Mouse (Mus musculus): ENCODE data around the gene Plekhj1. TPM values are rescaled to one million over a fixed set of nuclear protein-coding genes. Genes with fewer than 3 reads are reported as not detected.
A peak's percentile ranks its signal among the peaks of the same experiment; 100 is the strongest.

The Plekhj1 gene
- total RNA-seq, 2 experiments from 2014 or later = 21.4 to 23.1 TPM

DNA sequence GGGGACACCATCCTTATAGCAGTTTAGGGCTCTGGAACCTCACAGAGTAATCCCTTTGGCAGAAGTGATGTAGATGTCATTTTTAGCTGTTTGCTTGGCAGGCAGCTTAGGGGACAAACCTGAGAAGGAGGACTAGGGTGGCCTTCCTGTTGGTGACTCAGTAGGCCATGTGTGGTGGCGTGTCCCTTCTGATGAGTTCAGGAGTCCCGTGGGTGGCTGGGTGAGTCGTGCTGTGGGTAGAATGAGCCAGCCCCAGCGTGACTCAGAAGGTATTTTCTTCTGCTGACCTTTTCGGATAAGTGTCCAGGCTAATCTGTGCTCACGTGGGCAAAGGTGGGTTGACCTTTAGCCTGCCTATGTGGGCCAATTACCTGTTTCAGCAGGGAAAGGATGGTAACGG, 39.8 kb downstream of the Plekhj1 start:
- DNase-seq = no peak
- intact Hi-C loops (cut with DNase I; ENCODE audit: low total_unique reads) = no loop called here

DNA sequence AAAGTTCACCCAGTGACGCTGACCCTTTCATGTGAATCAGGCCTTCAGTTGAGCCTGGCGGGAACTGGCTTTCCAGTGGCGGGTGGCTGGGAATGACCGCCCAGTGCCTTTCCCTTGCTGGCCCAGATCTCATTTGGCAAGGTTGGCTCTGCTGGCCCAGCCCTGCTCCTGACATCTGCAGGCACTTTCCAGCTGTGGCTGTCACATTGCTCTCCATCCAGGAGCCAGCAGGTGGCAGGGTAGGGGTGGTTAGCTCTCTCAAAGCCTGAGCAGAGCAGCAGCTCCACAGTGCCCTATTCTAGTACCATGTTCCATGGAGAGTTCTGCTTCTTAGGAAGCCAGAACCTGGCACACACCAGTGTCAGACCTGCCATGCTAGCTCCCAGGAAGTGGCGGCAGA, 40.7 kb downstream of the Plekhj1 start:
- peak; percentile 88 for DNase-seq
- intact Hi-C loops (cut with DNase I; ENCODE audit: low total_unique reads) = no loop called here

DNA sequence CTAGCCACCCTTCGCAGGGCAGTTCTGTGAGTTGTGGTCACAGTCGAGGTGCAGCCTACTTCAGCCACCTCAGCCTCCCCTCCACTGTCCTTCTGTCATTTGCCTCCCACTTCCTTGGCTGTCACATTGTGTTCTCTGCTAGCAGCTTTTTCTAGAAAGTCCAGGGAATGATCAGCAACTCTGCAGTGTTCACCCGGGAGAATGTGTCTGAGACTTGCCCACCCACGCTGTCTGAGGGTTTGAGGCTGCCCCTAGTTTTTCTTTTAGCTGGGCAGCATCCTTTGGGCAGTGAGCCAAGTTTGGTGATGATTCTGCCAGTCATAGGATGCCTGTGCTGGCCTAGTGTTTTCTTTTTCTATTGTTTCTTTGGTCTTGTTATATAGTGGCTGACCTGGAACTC, 41.5 kb downstream of the Plekhj1 start:
- intact Hi-C loops (cut with DNase I; ENCODE audit: low total_unique reads) = no loop called here
- no peak for DNase-seq

- DNase-seq = no peak
- intact Hi-C loops (cut with DNase I; ENCODE audit: low total_unique reads) = no loop called here
Measured at GRCm38 (mm10) chr10:80756509-80756908, 41.9 kb downstream of the Plekhj1 start.

- DNase-seq = no peak
- intact Hi-C loops (cut with DNase I; ENCODE audit: low total_unique reads) = no loop called here
Measured at GRCm38 (mm10) chr10:80756099-80756498, 42.3 kb downstream of the Plekhj1 start.

DNA sequence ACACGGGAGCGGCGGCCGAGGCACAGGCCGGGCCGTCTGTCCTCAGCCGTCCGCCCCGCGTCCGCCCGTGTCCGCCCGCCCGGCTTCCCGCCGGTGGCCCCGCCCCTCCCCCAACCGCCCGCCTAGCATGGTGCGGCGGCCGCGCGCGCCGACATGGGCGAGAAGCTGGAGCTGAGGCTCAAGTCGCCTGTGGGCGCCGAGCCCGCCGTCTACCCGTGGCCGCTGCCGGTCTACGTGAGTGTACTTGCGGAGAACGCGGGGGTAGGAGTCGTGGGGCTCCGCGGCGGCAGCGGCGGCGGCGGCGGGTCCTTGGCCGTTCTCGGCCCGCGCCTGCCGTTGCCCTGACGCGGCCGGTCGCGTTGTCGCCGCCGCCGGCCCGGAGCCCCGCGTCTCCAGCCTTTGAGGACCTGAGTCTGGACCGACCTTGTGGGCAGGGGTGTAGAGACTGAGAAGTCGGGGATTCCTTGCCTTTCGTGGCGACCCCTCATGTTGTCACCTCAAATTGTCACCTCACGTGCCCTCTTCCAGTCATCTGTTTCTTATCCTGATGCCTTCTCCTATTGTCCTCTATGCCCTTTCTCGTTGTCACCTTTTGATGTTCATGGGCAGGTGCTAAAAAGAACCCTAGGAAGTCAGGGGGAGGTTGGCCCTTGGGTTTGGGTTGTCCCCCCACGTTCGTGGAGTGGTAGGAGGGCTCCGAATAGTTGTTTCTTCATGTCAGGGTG, 43.0 kb downstream of the Plekhj1 start:
- intact Hi-C loops (cut with DNase I; ENCODE audit: low total_unique reads) = no loop called here
- DNase-seq = peak; percentile 49

DNA sequence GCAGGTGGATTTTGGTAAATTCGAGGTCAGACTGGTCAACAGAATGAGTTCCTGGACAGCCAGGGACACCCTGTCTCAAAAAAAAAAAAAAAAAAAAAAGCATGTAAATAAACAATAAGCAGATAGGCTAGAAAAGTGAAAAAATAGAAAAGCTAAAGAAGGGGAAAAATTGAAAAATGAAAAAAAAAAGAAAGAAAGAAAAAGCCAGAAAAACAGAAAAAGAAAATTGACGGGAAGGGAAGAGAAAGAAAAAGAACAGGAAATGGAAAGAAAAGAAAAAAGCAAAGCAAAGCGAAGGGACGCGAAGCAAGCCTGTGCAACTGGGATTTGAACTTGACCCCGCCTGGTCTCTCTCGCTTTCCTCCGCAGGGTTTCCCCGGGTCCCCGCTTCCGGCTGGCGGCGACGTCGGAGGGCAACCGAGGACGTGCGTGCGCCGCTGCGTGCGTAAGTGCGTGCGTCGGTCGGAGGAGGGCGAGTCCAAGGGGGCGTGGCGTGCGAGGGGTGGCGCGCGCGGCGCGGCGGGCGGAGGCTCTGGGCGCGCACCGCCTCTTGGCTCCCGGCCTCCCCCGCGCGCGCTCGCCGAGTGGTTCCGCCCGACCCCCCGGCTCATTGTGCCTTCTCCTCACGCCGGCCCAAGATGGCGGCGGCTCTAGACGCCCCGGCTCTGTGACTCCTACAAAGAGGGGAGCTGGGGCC, 43.7 kb downstream of the Plekhj1 start, which contains the start of gene Dot1l:
Dot1l (plus strand) TSS at position 613 of the 697 bp plus-strand sequence.
- peak; percentile 99 for DNase-seq
- intact Hi-C loops (cut with DNase I; ENCODE audit: low total_unique reads) = no loop called here

- DNase-seq = peak; percentile 90
- intact Hi-C loops (cut with DNase I; ENCODE audit: low total_unique reads) = no loop called here
Measured at GRCm38 (mm10) chr10:80752079-80752625, 46.3 kb downstream of the Plekhj1 start.

DNA sequence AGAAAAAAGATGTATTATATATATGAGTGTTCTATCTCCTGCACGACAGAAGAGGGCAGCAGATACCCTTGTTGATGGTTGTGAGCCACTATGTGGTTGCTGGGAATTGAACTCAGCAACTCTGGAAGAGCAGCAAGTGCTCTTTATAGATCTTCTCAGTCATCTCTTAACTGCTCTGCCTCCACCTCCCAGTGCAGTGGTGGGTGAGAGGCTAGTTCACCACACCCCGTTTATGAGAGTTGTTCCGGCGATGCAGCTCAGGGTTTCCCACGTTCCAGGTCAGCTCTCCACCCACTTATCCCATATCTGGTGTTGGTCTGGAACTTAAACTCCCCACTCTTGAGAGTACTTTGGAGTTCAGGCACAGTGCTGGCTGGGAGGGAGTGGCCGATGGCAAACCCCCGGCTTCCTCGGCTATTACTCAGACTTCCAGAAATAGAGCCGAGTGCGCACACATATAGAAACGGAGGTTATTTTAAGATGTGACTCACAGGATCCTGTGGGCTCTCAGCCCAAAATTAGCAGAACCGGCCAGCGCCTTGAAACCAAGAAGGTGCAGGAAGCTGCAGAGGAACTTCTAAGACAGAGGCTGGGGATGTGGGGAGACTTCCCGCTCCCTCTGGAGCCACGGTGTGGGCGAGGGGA, 47.1 kb downstream of the Plekhj1 start:
- peak; percentile 74 for DNase-seq
- intact Hi-C loops (cut with DNase I; ENCODE audit: low total_unique reads) = no loop called here

- DNase-seq = peak; percentile 65
- intact Hi-C loops (cut with DNase I; ENCODE audit: low total_unique reads) = loop anchor here (2.0 to 5.0 kb wide), 2 partner anchors 44 to 128 kb away; no protein-coding TSS in a partner anchor
Measured at GRCm38 (mm10) chr10:80748609-80749008, 49.8 kb downstream of the Plekhj1 start.

- peak; percentile 81 for DNase-seq
- intact Hi-C loops (cut with DNase I; ENCODE audit: low total_unique reads) = loop anchor here (5.0 kb wide), 1 partner anchor 45 kb away; no protein-coding TSS in a partner anchor
Measured at GRCm38 (mm10) chr10:80747410-80747809, 51.0 kb downstream of the Plekhj1 start.

Small RNA genes lying within 50 kb of the gene (microRNA-seq; reads per million reads assigned to microRNA genes)
- 1.5 to 4.1 reads per million in 2 experiments for gene Mir1982

Other genes starting within 250 kb of the Plekhj1 start
- gene Rexo1, start 237.1 kb downstream of the Plekhj1 start, total RNA-seq (2021) = 10 to 100 TPM in 1 of 2 experiments, 1 to 10 TPM in 1; 9.8 to 11.1 TPM
- gene Klf16, start 221.3 kb downstream of the Plekhj1 start, total RNA-seq (2021) = 1 to 10 TPM; 2.1 to 2.7 TPM
- 10 to 100 TPM; 55.8 to 57.1 TPM for gene Abhd17a, start 208.3 kb downstream of the Plekhj1 start, total RNA-seq (2021)
- 10 to 100 TPM; 18.3 to 22.0 TPM for gene Scamp4, start 195.8 kb downstream of the Plekhj1 start, total RNA-seq (2021)
- 1 to 10 TPM; 1.2 to 1.5 TPM for gene Adat3, start 195.7 kb downstream of the Plekhj1 start, total RNA-seq (2021)
- gene Gm49322, start 192.6 kb downstream of the Plekhj1 start, total RNA-seq (2021) = under 1 TPM; 0.18 to 0.27 TPM
- 100 to 1,000 TPM in 1 of 2 experiments, 10 to 100 TPM in 1; 94.3 to 105 TPM for gene Csnk1g2, start 175.8 kb downstream of the Plekhj1 start, total RNA-seq (2021)
- 10 to 100 TPM; 30.1 to 34.4 TPM for gene Btbd2, start 141.6 kb downstream of the Plekhj1 start, total RNA-seq (2021)
- gene Mknk2, start 120.5 kb downstream of the Plekhj1 start, total RNA-seq (2021) = 100 to 1,000 TPM; 167 to 186 TPM
- 1 to 10 TPM; 5.5 to 7.4 TPM for gene Mob3a, start 96.6 kb downstream of the Plekhj1 start, total RNA-seq (2021)
- 1 to 10 TPM; 3.2 to 3.5 TPM for gene Izumo4, start 96.4 kb downstream of the Plekhj1 start, total RNA-seq (2021)
- gene Ap3d1, start 56.4 kb downstream of the Plekhj1 start, total RNA-seq (2021) = 10 to 100 TPM; 23.7 to 25.2 TPM
- 10 to 100 TPM; 25.5 to 26.1 TPM for gene Dot1l, start 43.4 kb downstream of the Plekhj1 start, total RNA-seq (2021)
- gene Sf3a2, start 428 bp downstream of the Plekhj1 start, total RNA-seq (2021) = 10 to 100 TPM; 23.6 to 30.0 TPM
- under 1 TPM in 1 of 2 experiments, not detected in 1; 0.25 TPM for gene Amh, start 6.6 kb upstream of the Plekhj1 start, total RNA-seq (2021)
- gene Jsrp1, start 14.9 kb upstream of the Plekhj1 start, total RNA-seq (2021) = 100 to 1,000 TPM; 345 to 379 TPM
- 100 to 1,000 TPM; 787 to 812 TPM for gene Oaz1, start 28.0 kb upstream of the Plekhj1 start, total RNA-seq (2021)
- 10 to 100 TPM; 11.3 to 24.5 TPM for gene Lingo3, start 45.4 kb upstream of the Plekhj1 start, total RNA-seq (2021)
- gene Lsm7, start 56.6 kb upstream of the Plekhj1 start, total RNA-seq (2021) = 10 to 100 TPM; 24.5 to 27.7 TPM
- 10 to 100 TPM; 24.0 to 28.1 TPM for gene Sppl2b, start 56.6 kb upstream of the Plekhj1 start, total RNA-seq (2021)
- under 1 TPM in 1 of 2 experiments, not detected in 1; 0.06 TPM for gene Tmprss9, start 73.2 kb upstream of the Plekhj1 start, total RNA-seq (2021)
- 100 to 1,000 TPM; 114 to 125 TPM for gene Timm13, start 102.3 kb upstream of the Plekhj1 start, total RNA-seq (2021)
- gene Lmnb2, start 119.6 kb upstream of the Plekhj1 start, total RNA-seq (2021) = 10 to 100 TPM in 1 of 2 experiments, 1 to 10 TPM in 1; 9.4 to 14.3 TPM
- 10 to 100 TPM; 21.5 to 28.7 TPM for gene Gadd45b, start 131.4 kb upstream of the Plekhj1 start, total RNA-seq (2021)
- gene Gng7, start 216.3 kb upstream of the Plekhj1 start, total RNA-seq (2021) = 1 to 10 TPM in 1 of 2 experiments, under 1 TPM in 1; 0.44 to 1.1 TPM
- under 1 TPM; 0.24 to 0.72 TPM for gene Diras1, start 227.0 kb upstream of the Plekhj1 start, total RNA-seq (2021)
- 10 to 100 TPM; 11.3 to 11.9 TPM for gene Slc39a3, start 238.8 kb upstream of the Plekhj1 start, total RNA-seq (2021)